Mouse (Mus musculus) pancreas, adult 10 weeks (tissue): Measurements from ENCODE around the gene Tvp23b. TPM values are rescaled to one million over a fixed set of nuclear protein-coding genes. Genes with fewer than 3 reads are reported as not detected.

Source experiments
- polyA plus RNA-seq: library from polyadenylated mRNA; stranded (reverse); fragments of 350-450 nt; fragmentation: Illumina TruSeq; extraction: RNeasy Lipid Tissue Mini Kit (QIAGEN cat#74804); gene quantifications from one replicate; pipeline ENCODE4 v1.2.3, GENCODE M21; 2015; ENCODE audit warnings: low read depth, low replicate concordance; ENCODE audit not compliant: insufficient read depth

Gene Tvp23b
- polyA plus RNA-seq = 10.3 TPM

DNA sequence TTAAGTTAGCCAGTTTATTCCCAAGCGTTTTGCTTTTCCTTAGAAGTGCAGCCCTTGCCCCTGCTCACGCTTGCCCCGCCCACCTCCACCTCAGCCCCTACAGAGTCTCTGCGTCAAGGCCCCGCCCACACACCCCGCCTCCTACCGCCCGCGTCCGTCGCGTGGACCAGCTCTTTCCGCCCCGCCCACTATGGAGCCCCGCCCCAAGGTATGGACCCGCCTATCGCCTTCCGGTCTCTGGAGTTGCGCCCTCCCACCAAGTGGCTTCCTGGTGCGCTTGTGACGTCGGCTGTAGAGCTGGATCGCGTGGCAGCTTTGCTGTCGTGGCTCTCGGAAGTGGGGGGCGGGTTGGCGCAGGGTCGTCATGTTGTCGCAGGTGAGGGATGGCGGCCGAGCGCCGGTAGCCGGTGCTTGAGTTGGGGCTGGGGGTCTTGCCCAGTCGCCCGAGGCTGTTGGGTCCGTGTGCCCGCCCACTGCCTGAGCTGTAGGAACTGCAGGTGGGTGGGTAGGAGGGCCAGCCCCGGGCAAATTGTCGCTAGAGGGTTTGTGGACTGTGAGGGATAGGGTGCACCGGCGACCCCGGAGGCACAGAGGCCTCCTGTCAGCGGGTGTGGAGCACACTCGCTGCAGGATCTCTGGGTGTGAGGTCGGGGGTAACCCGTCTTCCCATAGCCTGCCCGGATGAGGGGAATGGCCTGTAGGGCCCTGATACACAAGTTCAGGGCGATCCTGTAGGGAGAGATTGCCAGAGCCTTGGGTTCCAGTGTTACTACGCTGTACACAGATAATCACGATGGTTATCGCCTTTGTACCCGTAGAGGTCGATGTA is at the start of gene Tvp23b:
TSS of gene Tvp23b (plus strand) at position 236 of the 829 bp plus-strand sequence.

GRCm38 (mm10) chr11:62846961-62847654 is 32.1 kb upstream of the Tvp23b start, which contains the start of gene Fbxw10:
TSS of gene Fbxw10 (plus strand) at chr11:62847069.

DNA sequence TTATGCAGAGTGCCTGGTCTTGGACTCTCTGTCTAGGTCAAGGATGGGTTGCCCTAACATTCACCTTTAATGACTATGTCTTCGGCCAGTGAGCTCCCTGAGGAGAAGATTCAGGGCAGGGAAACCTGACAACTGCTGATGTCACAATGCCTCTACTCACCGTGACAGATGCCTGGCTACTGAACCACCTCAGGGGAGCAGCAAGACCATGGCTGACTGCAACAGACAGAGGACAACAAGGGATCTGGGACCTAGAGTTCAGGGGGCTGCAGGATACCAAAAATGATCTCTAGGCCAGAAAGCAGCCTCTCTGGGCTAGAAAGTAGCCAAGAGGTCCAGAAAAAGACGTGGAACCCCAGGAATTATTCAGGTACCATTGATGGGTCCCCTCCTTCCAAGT is 71.8 kb downstream of the Tvp23b start, which contains the start of gene Cdrt4:
TSS of gene Cdrt4 (plus strand) at position 182 of the 400 bp plus-strand sequence.

Other genes starting within 250 kb of the Tvp23b start
- gene Lrrc75a, start 230.9 kb upstream of the Tvp23b start, polyA plus RNA-seq = 2.2 TPM
- 4.5 TPM for gene Mmgt2, start 230.8 kb upstream of the Tvp23b start, polyA plus RNA-seq
- 2.0 TPM for gene Zfp287, start 147.6 kb upstream of the Tvp23b start, polyA plus RNA-seq
- not detected for gene Gm10428, start 126.4 kb upstream of the Tvp23b start, polyA plus RNA-seq
- 1.0 TPM for gene Zfp286, start 90.0 kb upstream of the Tvp23b start, polyA plus RNA-seq
- 4.9 TPM for gene Trim16, start 59.2 kb upstream of the Tvp23b start, polyA plus RNA-seq
- 0.41 TPM for gene Fbxw10, start 32.4 kb upstream of the Tvp23b start, polyA plus RNA-seq
- gene Cdrt4, start 71.7 kb downstream of the Tvp23b start, polyA plus RNA-seq = not detected
- not detected for gene Tekt3, start 182.2 kb downstream of the Tvp23b start, polyA plus RNA-seq
- 28.6 TPM for gene Pmp22, start 249.5 kb downstream of the Tvp23b start, polyA plus RNA-seq